Mouse (Mus musculus) heart, postnatal 0 days (tissue): ENCODE data around the gene Skil. TPM values are rescaled to one million over a fixed set of nuclear protein-coding genes. Genes with fewer than 3 reads are reported as not detected.

Experiments used
- ATAC-seq: fragments of 200-750 bp; cut with Nextera tagmentation; 2 replicates; pipeline ENCODE4 v1.8.0; 2017; ENCODE audit warnings: low read depth, moderate number of reproducible peaks, moderate library complexity; ENCODE audit not compliant: insufficient read depth
- DNase-seq: peaks from one replicate; pipeline ENCODE4 v3.0.0-alpha.2; 2016; ENCODE audit warnings: low spot score
- H3K27ac ChIP-seq: fragments of 300-500 bp; sonication (generic); 2 replicates; pipeline ENCODE4 v1.5.1; 2014; ENCODE audit warnings: low read depth, mild to moderate bottlenecking
- H3K27me3 ChIP-seq: fragments of 300-500 bp; sonication (generic); 2 replicates; pipeline ENCODE4 v1.6.1; 2014; ENCODE audit warnings: low read length, mixed read lengths; ENCODE audit not compliant: control insufficient read depth, insufficient read depth
- H3K36me3 ChIP-seq: fragments of 300-500 bp; sonication (generic); replicated peaks from 2 replicates; pipeline ENCODE4 v1.6.1; 2014; ENCODE audit warnings: low read length, mixed read lengths; ENCODE audit not compliant: control insufficient read depth, insufficient read depth
- H3K4me1 ChIP-seq: fragments of 300-500 bp; sonication (generic); 2 replicates; pipeline ENCODE4 v1.6.1; 2014; ENCODE audit warnings: antibody characterized with exemption; ENCODE audit not compliant: control insufficient read depth, insufficient read depth
- H3K4me2 ChIP-seq: fragments of 300-500 bp; sonication (generic); 2 replicates; pipeline ENCODE4 v1.6.1; 2014; ENCODE audit warnings: low read depth, mild to moderate bottlenecking, low read length, moderate library complexity
- H3K4me3 ChIP-seq: fragments of 300-500 bp; sonication (generic); 2 replicates; pipeline ENCODE4 v1.5.1; 2014; ENCODE audit warnings: low read depth, low read length
- H3K9ac ChIP-seq: fragments of 300-500 bp; sonication (generic); replicated peaks from 2 replicates; pipeline ENCODE4 v1.6.1; 2014; ENCODE audit warnings: low read depth, low read length, mixed read lengths
- H3K9me3 ChIP-seq: fragments of 300-500 bp; sonication (generic); replicated peaks from 2 replicates; pipeline ENCODE4 v1.6.1; 2016; ENCODE audit warnings: low read length; ENCODE audit not compliant: control insufficient read depth
- CTCF ChIP-seq: IDR thresholded peaks from 2 replicates; pipeline ENCODE4 v1.5.1; 2016; ENCODE audit warnings: antibody characterized with exemption, control low read depth, low read depth
- EP300 ChIP-seq: IDR thresholded peaks from 2 replicates; pipeline ENCODE4 v1.6.1; 2016; ENCODE audit warnings: antibody characterized with exemption, low read depth
- WGBS: fragments of 180-500 bp; shearing (Covaris S2); extraction: QIAGEN DNeasy Blood & Tissue Kit; methylation state at CpG from one replicate; pipeline ENCODE4 v1.1.7; 2014; 5-methylcytosine and 5-hydroxymethylcytosine counted together
- polyA plus RNA-seq: library from polyadenylated mRNA; unstranded; fragments of >200 nt; fragmentation: Nextera tagmentation; extraction: Ambion mirVana; gene quantifications from 2 replicates; pipeline ENCODE4 v1.2.1, GENCODE M21; 2015
- total RNA-seq: library from RNA; depleted of rRNA; stranded (reverse); fragments of >200 nt; gene quantifications from 2 replicates; pipeline ENCODE4 v1.2.3, GENCODE M21; 2014; ENCODE audit warnings: low replicate concordance

The Skil gene
- total and polyA plus RNA-seq, 2 experiments from 2014 or later: 10.7 to 13.1 TPM

- ATAC-seq (no peak), DNase-seq (no peak)
- Histone ChIP-seq H3K9ac (no peak overlapping the region), H3K4me1 (peaks cover 18% of the 10 kb centered on the region), H3K9me3 (no peaks in the 10 kb centered on the region), H3K27me3 (no peaks in the 10 kb centered on the region), H3K4me2 (peak overlapping the region; percentile 42), H3K36me3 (no peaks in the 10 kb centered on the region), H3K27ac (no peak overlapping the region), H3K4me3 (no peak overlapping the region)
- TF ChIP-seq CTCF (no peak), EP300 (no peak)
- 73% methylated on average over 5 of the region's 5 CpGs for WGBS
These were observed 5.2 kb downstream of the Skil start for GRCm38 (mm10) chr3:31100026-31100425.

- no peak for DNase-seq
- H3K27me3 ChIP-seq: no peaks in the 10 kb centered on the region
- H3K27ac ChIP-seq: no peak overlapping the region
- no peaks in the 10 kb centered on the region for H3K9me3 ChIP-seq
- no peak overlapping the region for H3K9ac ChIP-seq
- ATAC-seq: no peak
- H3K4me1 ChIP-seq: peaks cover 18% of the 10 kb centered on the region
- TF ChIP-seq EP300 (no peak), CTCF (no peak)
- WGBS: 91% methylated on average over 3 of the region's 3 CpGs
- no peaks in the 10 kb centered on the region for H3K36me3 ChIP-seq
- no peak overlapping the region for H3K4me2 ChIP-seq
- H3K4me3 ChIP-seq: no peak overlapping the region
These were observed 5.9 kb downstream of the Skil start for GRCm38 (mm10) chr3:31100802-31101201.

- H3K27ac ChIP-seq: no peak overlapping the region
- H3K9me3 ChIP-seq: no peaks in the 10 kb centered on the region
- ATAC-seq (no peak), DNase-seq (no peak)
- H3K4me2 ChIP-seq: no peak overlapping the region
- no peak overlapping the region for H3K4me3 ChIP-seq
- peaks cover 14% of the 10 kb centered on the region for H3K4me1 ChIP-seq
- H3K27me3 ChIP-seq: no peaks in the 10 kb centered on the region
- H3K36me3 ChIP-seq: no peaks in the 10 kb centered on the region
- 60% methylated on average over 6 of the region's 6 CpGs for WGBS
- no peak overlapping the region for H3K9ac ChIP-seq
- no peak for TF ChIP-seq CTCF
These were observed 10.1 kb downstream of the Skil start for GRCm38 (mm10) chr3:31104936-31105335.

- TF ChIP-seq EP300: no peak
- no peak for TF ChIP-seq CTCF
- peaks cover 9% of the 10 kb centered on the region; the same call in 1 of the 2 replicates for H3K4me1 ChIP-seq
- ATAC-seq (no peak), DNase-seq (no peak)
- no peak overlapping the region for H3K4me3 ChIP-seq
- no peak overlapping the region for H3K9ac ChIP-seq
- no peaks in the 10 kb centered on the region for H3K9me3 ChIP-seq
- no peak overlapping the region for H3K4me2 ChIP-seq
- 84% methylated on average over 6 of the region's 6 CpGs for WGBS
- no peaks in the 10 kb centered on the region for H3K36me3 ChIP-seq
- no peak overlapping the region for H3K27ac ChIP-seq
- H3K27me3 ChIP-seq: no peaks in the 10 kb centered on the region
These were observed 11.7 kb downstream of the Skil start for GRCm38 (mm10) chr3:31106597-31106996.

- Histone ChIP-seq H3K4me1 (peaks cover 9% of the 10 kb centered on the region; the same call in 1 of the 2 replicates), H3K36me3 (0 out of 2 replicates have a peak, but pooled peaks cover 3% of the 10 kb centered on the region), H3K9me3 (no peaks in the 10 kb centered on the region), H3K27ac (no peak overlapping the region), H3K4me3 (no peak overlapping the region), H3K4me2 (no peak overlapping the region), H3K27me3 (no peaks in the 10 kb centered on the region), H3K9ac (no peak overlapping the region)
- TF ChIP-seq CTCF: no peak
- no peak for TF ChIP-seq EP300
- 53% methylated on average over 4 of the region's 4 CpGs for WGBS
- DNase-seq (no peak), ATAC-seq (no peak)
These were observed 12.8 kb downstream of the Skil start for GRCm38 (mm10) chr3:31107674-31108073.

GRCm38 (mm10) chr3:31109108-31109507 lies 14.2 kb downstream of the Skil start:
- TF ChIP-seq EP300: no peak
- peak; percentile 38 for TF ChIP-seq CTCF
- Histone ChIP-seq H3K4me3 (no peak overlapping the region), H3K9me3 (no peaks in the 10 kb centered on the region), H3K9ac (no peak overlapping the region), H3K4me1 (peaks cover 9% of the 10 kb centered on the region; the same call in 1 of the 2 replicates), H3K27ac (no peak overlapping the region), H3K4me2 (no peak overlapping the region), H3K27me3 (no peaks in the 10 kb centered on the region), H3K36me3 (peaks cover 15% of the 10 kb centered on the region)
- whole genome bisulfite sequencing: 55% methylated on average over 3 of the region's 3 CpGs
- peak; percentile 69 for DNase-seq
- peak; percentile 57; the same call in 1 of the 2 replicates for ATAC-seq
